Mouse (Mus musculus) stomach, embryonic 16.5 days (tissue): ENCODE measurements around the gene Idnk. TPM values are rescaled to one million over a fixed set of nuclear protein-coding genes. Genes with fewer than 3 reads are reported as not detected.

Source experiments
- ATAC-seq: fragments of 200-750 bp; cut with Nextera tagmentation; 2 replicates; pipeline ENCODE4 v1.8.0; 2017; ENCODE audit warnings: moderate number of reproducible peaks, moderate TSS enrichment; ENCODE audit not compliant: insufficient read depth, low FRiP score
- H3K27ac ChIP-seq: fragments of 300-500 bp; sonication (generic); 2 replicates; pipeline ENCODE4 v1.5.1; 2014; ENCODE audit warnings: low read length
- H3K27me3 ChIP-seq: fragments of 300-500 bp; sonication (generic); 2 replicates; pipeline ENCODE4 v1.6.1; 2014; ENCODE audit warnings: low read length, control low read depth, mixed read lengths; ENCODE audit not compliant: control insufficient read depth, insufficient read depth
- H3K36me3 ChIP-seq: fragments of 300-500 bp; sonication (generic); 2 replicates; pipeline ENCODE4 v1.6.1; 2014; ENCODE audit warnings: low read length; ENCODE audit not compliant: control insufficient read depth, insufficient read depth
- H3K4me1 ChIP-seq: fragments of 300-500 bp; sonication (generic); 2 replicates; pipeline ENCODE4 v1.6.1; 2014; ENCODE audit warnings: low read length, control low read depth, mixed read lengths; ENCODE audit not compliant: control insufficient read depth, insufficient read depth
- H3K4me2 ChIP-seq: fragments of 300-500 bp; sonication (generic); 2 replicates; pipeline ENCODE4 v1.6.1; 2014; ENCODE audit warnings: low read depth, low read length, mixed read lengths
- H3K4me3 ChIP-seq: fragments of 300-500 bp; sonication (generic); replicated peaks from 2 replicates; pipeline ENCODE4 v1.5.1; 2014; ENCODE audit warnings: mild to moderate bottlenecking, low read length
- H3K9ac ChIP-seq: fragments of 300-500 bp; sonication (generic); 2 replicates; pipeline ENCODE4 v1.6.1; 2014; ENCODE audit warnings: low read length
- H3K9me3 ChIP-seq: fragments of 300-500 bp; sonication (generic); replicated peaks from 2 replicates; pipeline ENCODE4 v1.6.1; 2016; ENCODE audit warnings: low read length, control low read depth; ENCODE audit not compliant: control insufficient read depth
- WGBS: fragments of 180-500 bp; shearing (Covaris S2); extraction: QIAGEN DNeasy Blood & Tissue Kit; methylation state at CpG from one replicate; pipeline ENCODE4 v1.1.7; 2014; 5-methylcytosine and 5-hydroxymethylcytosine counted together
- polyA plus RNA-seq: library from polyadenylated mRNA; unstranded; fragments of >200 nt; fragmentation: Nextera tagmentation; extraction: Ambion mirVana; gene quantifications from 2 replicates; pipeline ENCODE4 v1.2.1, GENCODE M21; 2015

Gene Idnk
- polyA plus RNA-seq, 1 experiment from 2014 or later: 41.7 TPM

DNA sequence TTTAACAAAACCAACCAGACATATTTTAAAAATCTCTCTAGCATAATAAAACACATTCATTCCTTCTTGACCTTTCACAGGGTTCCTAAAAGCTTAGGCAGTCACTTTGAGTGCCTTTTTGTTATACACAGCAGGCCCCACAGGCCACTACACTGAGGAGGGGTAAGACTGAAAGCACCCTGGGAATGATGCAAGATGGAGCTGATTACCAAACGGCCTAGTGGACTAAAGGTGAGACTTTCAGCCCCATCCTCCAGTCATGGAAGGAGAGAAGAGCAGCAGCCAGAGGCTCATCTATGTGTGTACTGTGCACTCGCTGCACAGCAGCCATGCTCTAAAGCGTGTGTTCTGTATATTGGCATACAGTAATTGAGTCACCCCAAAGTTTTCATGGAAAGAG lies 37.5 kb downstream of the Idnk start:
- no peaks in the 10 kb centered on the region for H3K9me3 ChIP-seq
- no peak overlapping the region for H3K9ac ChIP-seq
- H3K4me3 ChIP-seq: no peak overlapping the region
- 89% methylated on average over 3 of the region's 3 CpGs for WGBS
- H3K27me3 ChIP-seq: no peaks in the 10 kb centered on the region
- H3K4me1 ChIP-seq: no peaks in the 10 kb centered on the region
- no peak overlapping the region for H3K4me2 ChIP-seq
- no peak overlapping the region for H3K27ac ChIP-seq
- no peak for ATAC-seq
- peaks cover 20% of the 10 kb centered on the region for H3K36me3 ChIP-seq

DNA sequence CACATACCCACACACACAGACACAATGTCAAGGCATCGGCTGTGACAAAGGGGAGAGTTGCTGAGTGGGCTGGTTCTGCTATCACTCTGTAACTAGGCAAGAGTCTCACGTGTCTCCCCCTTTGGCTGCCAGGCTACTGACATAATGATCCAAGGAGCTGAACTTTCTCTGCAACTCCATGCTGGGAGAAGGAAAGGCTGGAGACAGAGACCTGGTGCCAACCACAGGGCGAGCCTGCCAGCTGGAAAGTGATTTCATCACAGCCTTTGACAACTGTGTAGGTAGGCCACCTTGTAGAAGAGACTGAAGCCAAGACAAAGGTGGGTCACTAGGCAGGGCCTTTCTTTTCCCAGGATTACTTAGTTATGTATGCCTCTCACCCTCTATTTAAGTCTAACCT lies 39.8 kb downstream of the Idnk start:
- Histone ChIP-seq H3K27ac (no peak overlapping the region), H3K4me1 (no peaks in the 10 kb centered on the region), H3K4me3 (no peak overlapping the region), H3K9ac (no peak overlapping the region), H3K36me3 (peaks cover 5% of the 10 kb centered on the region), H3K4me2 (no peak overlapping the region), H3K9me3 (no peaks in the 10 kb centered on the region), H3K27me3 (no peaks in the 10 kb centered on the region)
- 79% methylated on average over 3 of the region's 3 CpGs for whole genome bisulfite sequencing
- ATAC-seq: no peak

DNA sequence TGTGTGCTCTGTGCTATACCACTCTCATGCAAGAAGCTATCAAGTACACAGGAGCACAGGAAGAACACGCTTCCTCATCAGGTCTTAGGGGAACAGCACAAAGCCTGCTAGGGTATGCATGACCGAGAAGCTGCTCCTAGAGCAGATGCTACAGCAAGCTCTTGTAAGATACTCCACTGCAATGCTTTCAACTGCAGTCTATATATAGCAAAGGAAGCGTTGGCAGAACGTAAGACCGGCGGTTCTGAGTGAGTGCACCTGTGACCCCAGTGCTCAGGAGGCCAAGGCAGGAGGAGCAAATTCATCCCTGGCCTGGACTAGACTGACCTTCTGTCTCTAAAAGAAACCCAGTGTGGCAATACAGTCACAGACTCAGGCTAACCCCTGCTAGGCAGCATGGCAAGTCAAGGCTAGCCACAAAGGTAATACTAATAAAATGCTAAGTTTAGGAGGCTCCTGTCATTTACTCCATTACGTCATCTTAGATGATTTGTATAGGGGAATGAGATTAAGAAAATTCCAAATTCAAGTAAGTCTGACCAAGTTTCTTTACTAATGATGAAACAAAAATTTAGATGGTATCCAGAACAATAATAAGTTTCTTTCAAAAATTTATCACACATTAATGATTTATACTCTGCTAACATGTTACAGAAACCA lies 40.7 kb downstream of the Idnk start:
- ATAC-seq: no peak
- Histone ChIP-seq H3K4me3 (no peak overlapping the region), H3K4me2 (no peak overlapping the region), H3K36me3 (peaks cover 5% of the 10 kb centered on the region), H3K9me3 (no peaks in the 10 kb centered on the region), H3K4me1 (no peaks in the 10 kb centered on the region), H3K27me3 (no peaks in the 10 kb centered on the region), H3K9ac (no peak overlapping the region), H3K27ac (no peak overlapping the region)
- WGBS: 82% methylated on average over 7 of the region's 7 CpGs

- ATAC-seq: no peak
- WGBS: 85% methylated on average over 6 of the region's 6 CpGs
- no peaks in the 10 kb centered on the region for H3K4me1 ChIP-seq
- no peak overlapping the region for H3K9ac ChIP-seq
- no peak overlapping the region for H3K27ac ChIP-seq
- H3K27me3 ChIP-seq: no peaks in the 10 kb centered on the region
- H3K4me2 ChIP-seq: no peak overlapping the region
- no peaks in the 10 kb centered on the region for H3K9me3 ChIP-seq
- H3K4me3 ChIP-seq: no peak overlapping the region
- H3K36me3 ChIP-seq: peaks cover 5% of the 10 kb centered on the region
Measured at GRCm38 (mm10) chr13:58201343-58201742, 43.9 kb downstream of the Idnk start.

DNA sequence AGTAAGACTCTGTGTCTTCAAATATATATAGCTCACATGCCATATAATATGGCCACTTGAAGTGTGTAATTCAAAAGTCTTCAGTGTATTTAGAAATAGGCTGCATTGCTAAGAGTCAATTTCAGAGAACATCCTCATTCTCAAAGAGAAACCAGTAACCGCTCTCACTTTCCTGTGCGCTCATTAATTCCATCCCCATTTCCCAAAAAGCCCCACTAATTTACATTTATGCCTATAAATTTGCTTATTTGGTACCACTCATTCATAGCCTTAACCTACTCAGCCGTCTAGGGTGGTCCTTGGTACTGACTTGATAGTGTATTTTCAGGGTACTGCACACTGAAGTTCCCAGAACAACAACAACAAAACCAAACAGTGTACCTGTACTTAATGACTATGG lies 44.5 kb downstream of the Idnk start:
- Histone ChIP-seq H3K9me3 (no peaks in the 10 kb centered on the region), H3K27me3 (no peaks in the 10 kb centered on the region), H3K9ac (no peak overlapping the region), H3K4me1 (no peaks in the 10 kb centered on the region), H3K4me3 (no peak overlapping the region), H3K27ac (no peak overlapping the region), H3K36me3 (peaks cover 5% of the 10 kb centered on the region; the same call in 1 of the 2 replicates), H3K4me2 (no peak overlapping the region)
- no peak for ATAC-seq
- WGBS: 94% methylated on average over 3 of the region's 3 CpGs

DNA sequence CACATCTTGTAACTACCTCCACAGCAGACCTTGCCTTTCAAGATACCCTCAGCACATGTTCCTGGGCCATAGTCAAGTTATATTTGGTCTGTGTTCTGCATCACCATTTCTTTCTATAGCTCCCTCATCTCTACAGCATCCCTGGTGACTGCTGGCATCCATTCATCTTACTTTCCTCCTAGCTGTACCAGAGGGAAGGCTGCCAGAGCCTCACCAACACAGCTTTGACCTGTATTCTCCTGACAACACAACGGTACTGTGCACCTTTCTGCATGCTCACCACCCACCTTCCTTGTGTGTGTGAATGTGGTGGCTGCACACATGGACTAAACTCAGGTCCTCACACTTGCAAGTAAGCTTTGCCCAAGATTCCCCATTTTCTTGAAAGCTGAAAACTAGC lies 45.5 kb downstream of the Idnk start:
- Histone ChIP-seq H3K9me3 (no peaks in the 10 kb centered on the region), H3K27ac (no peak overlapping the region), H3K27me3 (no peaks in the 10 kb centered on the region), H3K9ac (no peak overlapping the region), H3K36me3 (peaks cover under 1% of the 10 kb centered on the region; the same call in 1 of the 2 replicates), H3K4me2 (no peak overlapping the region), H3K4me1 (no peaks in the 10 kb centered on the region), H3K4me3 (no peak overlapping the region)
- no peak for ATAC-seq
- WGBS: 90% methylated on average over 1 of the region's 1 CpGs

DNA sequence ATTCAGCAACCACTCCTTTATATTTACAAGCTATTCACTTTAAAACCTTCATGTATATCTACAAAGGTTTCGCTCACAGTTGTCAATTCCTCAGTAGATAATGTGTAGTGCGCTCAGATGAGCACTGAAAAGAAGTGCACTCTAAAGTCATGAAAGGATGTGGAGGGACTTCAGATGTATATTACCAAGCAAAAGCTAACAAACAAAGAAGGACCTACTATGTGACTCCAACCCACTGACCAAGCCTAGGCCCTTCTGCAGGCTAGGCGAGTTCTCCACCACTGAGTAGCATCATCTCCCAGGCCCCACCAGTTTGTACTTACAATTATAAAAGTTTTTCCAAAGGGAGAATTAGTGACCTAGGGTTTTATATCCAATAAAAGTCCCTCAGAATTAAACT lies 46.8 kb downstream of the Idnk start:
- Histone ChIP-seq H3K4me3 (no peak overlapping the region), H3K27ac (no peak overlapping the region), H3K9ac (no peak overlapping the region), H3K4me1 (no peaks in the 10 kb centered on the region), H3K27me3 (no peaks in the 10 kb centered on the region), H3K4me2 (no peak overlapping the region), H3K9me3 (no peaks in the 10 kb centered on the region), H3K36me3 (no peaks in the 10 kb centered on the region)
- 95% methylated on average over 3 of the region's 3 CpGs for WGBS
- ATAC-seq: no peak

- Histone ChIP-seq H3K9ac (no peak overlapping the region), H3K4me1 (0 out of 2 replicates have a peak, but pooled peaks cover 4% of the 10 kb centered on the region), H3K9me3 (no peaks in the 10 kb centered on the region), H3K4me3 (no peak overlapping the region), H3K27me3 (no peaks in the 10 kb centered on the region), H3K4me2 (no peak overlapping the region), H3K36me3 (no peaks in the 10 kb centered on the region), H3K27ac (no peak overlapping the region)
- 69% methylated on average over 4 of the region's 4 CpGs for WGBS
- ATAC-seq: no peak
Measured at GRCm38 (mm10) chr13:58204986-58205385, 47.5 kb downstream of the Idnk start.

DNA sequence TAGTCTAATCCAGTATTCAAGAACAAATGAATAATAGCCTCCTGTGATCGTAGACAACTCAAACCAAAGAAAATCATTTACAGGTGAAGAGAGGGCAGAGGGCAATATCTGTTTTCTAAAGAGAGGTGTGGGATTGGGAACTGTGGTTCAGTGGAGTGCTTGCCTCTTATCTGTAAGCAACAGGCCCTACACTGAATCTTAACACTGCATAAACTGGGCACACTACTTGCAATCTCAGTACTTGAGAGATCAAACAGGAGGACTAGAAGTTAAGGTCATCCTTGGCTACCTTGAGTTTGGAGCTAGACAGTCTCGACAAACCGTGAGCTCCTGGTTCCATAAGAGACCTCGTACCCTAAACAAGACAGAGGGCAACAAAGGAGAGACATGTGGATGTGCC lies 48.6 kb downstream of the Idnk start:
- no peak overlapping the region for H3K27ac ChIP-seq
- no peak overlapping the region for H3K4me3 ChIP-seq
- no peak overlapping the region for H3K4me2 ChIP-seq
- H3K36me3 ChIP-seq: no peaks in the 10 kb centered on the region
- no peaks in the 10 kb centered on the region for H3K9me3 ChIP-seq
- no peak for ATAC-seq
- H3K9ac ChIP-seq: no peak overlapping the region
- WGBS: 80% methylated on average over 4 of the region's 4 CpGs
- no peaks in the 10 kb centered on the region for H3K27me3 ChIP-seq
- H3K4me1 ChIP-seq: 0 out of 2 replicates have a peak, but pooled peaks cover 6% of the 10 kb centered on the region
